Mouse (Mus musculus) thymus, postnatal 36 days (tissue): ENCODE results near the gene Prss57.
A peak's percentile ranks its signal among the peaks of the same experiment; 100 is the strongest.

Experiments
- DNase-seq, 2 experiments: peaks; one replicate each; pipeline ENCODE4 v3.0.0; 2022; ENCODE audit warnings: mixed read lengths in 2 of 2

Prss57 gene

DNA sequence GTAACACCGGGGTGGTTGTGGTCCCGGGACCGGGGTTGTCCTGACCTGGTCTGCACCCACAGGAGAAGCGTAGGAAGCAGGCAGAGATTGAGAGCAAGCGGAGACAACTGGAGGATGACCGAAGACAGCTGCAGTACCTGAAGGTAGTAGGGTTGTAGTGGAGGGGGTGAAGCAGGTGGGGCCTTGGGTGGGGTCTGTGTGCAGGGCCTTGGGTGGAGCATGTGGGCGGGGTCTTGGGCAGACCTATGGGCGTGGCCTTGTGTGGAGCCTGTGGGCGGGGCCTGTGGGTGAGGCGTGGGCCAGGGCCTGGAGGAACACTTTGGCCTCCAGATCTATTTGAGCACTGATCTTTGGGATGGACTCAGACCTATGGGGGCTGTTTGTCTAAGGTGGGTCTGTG, 16.2 kb upstream of the Prss57 start:
- DNase-seq: no peak

DNA sequence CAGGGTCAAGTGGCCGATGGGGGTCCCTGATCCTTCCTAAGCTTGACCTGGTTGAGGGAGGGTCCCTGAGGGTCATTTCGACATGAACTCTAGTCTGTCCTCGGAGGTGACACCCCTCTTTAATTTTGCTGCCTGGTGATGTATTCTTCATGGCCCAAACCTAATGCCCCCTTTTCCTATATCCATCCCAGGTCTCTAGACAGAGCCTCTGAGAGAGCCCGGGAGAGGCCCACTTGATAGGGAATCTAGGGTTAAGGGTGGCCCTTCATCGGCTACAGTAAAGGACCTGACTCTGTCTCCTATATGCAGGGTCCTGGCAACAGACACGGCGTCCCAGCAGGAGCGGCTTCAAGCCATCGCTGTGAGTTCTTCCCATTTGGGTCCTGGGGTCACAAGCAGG, 15.6 kb upstream of the Prss57 start:
- DNase-seq: no peak

DNA sequence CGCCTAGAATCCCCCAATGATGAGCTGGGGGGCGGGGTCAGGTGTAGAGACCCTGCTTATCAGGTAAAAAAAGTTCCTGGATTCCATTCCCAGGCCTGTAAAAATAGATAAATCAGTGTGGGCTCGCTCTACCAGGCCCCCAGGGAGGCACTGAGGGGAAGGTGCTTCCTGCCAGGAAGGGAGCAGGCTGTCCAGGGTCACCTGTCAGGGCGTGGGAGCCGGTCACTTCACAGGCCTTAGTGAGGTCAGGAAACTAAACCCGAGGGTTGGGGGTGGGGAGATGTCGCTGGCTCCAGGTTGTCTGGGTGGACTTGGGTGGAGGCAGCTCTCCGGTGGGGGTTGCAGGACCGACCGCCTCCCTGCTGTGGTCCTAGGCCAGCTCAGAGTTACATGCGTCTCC, 14.9 kb upstream of the Prss57 start:
- DNase-seq: no peak

DNA sequence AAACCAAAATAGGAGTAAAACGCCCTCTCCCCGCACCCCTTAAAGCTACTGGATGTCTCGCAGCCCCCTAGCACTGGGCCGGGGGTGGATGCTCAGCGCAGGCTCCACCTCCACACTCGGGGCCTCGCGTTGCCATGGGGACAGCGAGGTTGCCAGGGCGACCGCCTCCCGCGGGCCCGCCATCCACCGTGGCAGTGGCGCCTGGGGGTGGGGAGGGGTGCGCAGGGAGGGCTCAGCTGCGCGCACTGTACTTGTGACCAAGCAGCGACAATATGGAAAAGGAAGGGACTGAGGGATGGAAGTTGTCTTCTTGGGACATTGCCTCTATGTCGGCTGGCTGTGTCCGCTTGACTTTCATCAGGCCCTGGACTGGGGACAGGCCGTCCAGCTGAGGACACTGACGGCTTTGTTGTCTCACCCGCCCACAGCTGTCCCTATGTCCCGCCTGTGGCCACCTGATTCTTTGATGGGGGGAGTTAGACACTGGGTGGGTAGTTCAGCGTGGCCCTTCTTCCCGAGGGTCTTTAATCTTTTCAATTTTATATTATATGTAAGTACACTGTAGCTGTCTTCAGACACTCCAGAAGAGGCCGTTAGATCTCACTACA, 13.1 kb upstream of the Prss57 start:
- DNase-seq: no peak

DNA sequence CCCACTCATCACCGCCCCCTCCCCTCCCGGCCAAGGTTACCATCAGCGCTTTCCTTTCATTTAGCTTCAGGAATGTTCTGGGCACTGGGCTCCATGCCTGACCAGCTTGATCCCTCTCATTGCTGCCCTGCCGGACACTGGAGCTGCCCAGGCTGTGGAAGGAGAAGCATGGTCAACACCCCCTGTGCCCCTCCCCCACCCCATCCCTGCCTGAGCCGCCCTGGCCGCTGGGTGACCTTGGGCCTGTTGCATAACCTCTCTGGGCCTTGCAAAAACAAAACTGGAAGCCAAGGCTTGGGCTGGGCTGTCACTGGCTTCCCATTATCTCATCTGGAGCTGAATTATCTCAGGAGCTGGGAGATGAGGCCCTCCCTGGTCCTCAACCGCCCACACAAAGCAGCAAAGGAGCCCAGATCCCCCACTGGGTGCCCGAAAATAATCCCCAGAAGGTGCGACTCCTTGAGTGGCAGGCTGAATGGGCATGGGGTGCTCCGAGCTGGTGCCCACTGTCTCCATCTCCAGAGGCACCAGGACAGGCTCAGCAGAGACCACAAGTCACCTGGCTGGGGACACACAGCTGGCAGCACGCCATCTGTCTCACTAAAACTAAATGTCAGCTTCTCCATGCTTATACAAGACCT, 11.7 kb upstream of the Prss57 start:
- DNase-seq: no peak

DNA sequence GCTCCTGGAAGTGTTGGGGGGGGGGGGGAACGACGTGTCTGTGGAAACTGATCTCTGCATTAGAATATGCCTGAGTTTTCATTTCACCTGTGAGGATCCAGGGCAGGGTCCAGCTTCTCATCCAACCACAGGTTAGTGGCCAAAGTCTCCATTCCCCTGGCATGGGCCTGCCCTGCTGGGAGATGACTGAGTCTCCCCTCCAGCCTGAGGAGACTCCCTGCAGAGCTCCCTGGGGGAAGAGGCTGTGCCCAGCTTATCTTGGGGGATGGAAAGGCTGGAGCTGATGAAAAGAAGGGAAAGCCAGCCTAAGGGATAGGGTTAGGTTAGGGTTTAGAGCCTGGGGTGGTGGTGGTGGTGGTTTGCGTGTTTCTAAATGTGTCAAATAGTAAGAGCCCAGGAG, 11.1 kb upstream of the Prss57 start:
- DNase-seq: no peak

DNA sequence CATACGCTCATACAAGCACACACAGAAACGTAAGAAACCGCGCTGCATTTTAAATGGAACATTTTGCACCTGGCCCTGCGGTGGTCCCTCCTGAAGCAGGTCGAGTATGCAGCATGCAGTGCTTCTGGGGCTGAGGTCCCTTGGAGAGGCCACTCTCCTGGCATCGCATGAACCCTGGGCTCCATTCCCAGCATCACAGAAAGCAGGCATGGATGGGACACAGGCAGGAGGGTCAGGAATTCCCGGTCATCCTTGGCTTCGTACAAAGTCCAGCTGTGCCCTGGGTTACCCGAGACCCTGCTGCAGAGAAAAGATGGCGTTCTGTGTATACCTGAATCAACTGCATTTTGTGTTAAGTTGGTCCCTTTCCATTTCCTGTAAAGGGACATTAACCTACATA, 9.7 kb upstream of the Prss57 start:
- no peak for DNase-seq

DNA sequence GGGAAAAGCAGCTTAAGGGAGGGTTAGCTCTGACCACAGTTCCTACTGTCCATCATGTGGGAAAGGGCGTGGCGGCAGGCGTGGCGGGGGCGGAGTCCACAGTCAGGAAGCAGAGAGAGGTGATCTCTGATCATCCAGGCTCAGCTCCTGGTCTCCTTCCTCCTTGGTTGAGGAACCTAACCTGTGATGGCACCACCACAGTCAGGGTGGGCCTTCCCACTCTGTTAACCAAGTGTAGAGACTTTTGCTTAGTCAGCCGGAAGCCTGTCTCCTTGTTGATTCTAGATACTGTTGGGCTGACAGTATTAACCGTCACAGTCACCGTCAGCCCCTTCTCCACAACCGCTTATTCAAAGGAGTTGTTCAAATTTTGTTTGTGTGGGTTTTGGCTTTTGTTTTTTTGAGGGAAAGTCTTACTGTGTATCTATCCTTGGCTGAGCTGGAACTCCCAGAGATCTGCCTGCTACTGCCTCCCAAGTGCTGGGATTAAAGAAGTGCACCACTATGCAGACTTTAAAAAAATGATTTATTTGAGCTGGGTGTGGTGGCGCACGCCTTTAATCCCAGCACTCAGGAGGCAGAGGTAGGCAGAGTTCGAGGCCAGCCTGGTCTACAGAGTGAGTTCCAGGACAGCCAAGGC, 7.6 kb upstream of the Prss57 start:
- DNase-seq: peak in 1 of 2 experiments; percentile 37

DNA sequence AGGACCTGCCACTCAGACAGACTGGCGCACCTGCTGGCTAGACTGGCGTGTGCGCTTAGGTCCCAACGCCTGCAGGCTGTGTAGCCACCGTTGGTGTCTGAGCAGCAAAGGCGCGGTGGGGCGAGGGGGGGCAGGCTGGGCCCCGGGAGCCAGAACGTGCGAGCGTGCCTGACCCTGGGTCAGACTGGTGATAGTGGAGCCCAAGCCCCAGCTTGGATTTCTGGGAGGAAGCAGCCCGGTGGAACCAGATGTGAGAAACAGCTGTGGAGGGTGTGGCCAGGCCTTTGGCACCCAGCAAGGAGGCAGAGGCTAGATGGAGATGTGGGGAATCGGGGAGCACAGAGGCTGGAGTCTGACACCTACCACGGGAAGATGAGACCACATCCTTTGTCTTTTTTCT, 6.6 kb upstream of the Prss57 start:
- peak; percentile 29 to 50 for DNase-seq

DNA sequence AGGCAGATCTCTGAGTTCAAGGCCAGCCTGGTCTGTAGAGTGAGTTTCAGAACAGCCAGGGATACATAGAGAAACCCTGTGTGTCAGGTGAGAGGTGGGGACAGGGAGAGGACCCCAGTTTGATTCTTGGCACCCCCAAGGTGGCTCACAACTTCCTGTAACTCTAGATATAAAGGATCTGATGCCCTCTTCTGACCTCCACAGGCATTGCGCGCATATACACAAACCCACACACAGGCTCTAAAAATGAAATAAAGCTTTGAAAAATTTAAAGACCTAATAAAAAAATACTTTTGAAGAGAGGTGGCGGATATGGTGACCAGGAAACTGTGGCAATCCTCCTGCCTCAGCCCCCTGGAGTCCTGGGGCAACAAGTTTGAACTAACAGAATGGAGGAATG, 5.1 kb upstream of the Prss57 start:
- no peak for DNase-seq

DNA sequence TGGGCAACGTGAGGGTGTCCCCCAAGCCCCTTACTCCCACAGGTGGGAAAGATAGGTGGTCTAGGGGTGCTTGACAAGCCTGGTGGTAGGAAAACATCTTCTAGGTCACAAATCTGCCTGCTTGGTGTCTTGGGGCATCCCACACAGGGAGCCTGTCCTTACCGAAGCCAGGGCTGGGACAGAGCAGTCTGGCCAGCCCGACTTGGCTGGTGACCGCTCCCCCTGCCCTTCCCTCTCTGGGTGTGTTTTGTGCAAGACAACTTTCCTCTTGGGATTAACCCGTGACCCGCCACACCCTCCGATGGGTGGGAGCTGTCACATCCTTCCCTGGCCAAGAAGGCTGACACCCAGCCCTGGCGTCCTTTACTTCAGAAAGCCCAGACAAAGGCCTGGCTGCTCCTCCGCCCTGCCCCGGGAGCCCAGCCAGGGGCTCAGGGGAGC, 3.8 kb upstream of the Prss57 start:
- no peak for DNase-seq

DNA sequence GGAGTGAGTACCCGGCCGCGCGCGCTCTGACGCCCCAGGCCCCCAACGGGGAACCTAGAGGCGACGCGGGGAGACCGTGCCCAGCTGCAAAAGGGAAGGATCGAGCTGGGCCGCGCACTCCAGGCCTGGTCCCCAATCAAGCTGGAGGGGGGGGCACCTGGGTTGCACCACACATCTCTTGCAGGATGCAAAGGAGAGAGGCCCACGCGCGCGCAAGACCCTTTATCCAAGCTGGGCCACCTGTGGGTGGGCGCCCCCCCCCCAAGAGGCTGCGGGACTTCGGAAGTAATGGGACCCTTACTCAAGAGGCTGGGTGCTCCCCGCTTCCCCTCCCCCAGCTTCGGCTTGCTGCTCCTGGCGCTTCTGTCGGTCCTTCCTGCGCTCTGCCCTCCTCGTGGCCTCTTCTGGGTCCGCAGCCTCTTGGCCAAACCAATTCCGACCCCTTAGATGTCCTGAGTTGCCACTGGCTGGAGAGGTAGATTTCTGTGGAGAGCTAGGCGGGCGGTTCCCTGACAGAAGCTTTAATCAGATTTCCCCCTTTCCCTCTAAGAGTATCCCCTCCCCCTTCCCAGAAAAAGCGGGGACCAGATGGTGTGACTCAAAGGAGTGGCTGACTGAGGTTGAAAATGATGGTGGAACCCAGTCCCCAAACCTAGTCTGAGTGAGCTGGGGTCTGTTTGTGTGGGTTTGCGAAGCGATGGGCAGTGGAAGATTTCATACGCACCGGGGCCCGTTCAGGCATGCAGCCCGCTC, 3.2 kb upstream of the Prss57 start:
- no peak for DNase-seq

DNA sequence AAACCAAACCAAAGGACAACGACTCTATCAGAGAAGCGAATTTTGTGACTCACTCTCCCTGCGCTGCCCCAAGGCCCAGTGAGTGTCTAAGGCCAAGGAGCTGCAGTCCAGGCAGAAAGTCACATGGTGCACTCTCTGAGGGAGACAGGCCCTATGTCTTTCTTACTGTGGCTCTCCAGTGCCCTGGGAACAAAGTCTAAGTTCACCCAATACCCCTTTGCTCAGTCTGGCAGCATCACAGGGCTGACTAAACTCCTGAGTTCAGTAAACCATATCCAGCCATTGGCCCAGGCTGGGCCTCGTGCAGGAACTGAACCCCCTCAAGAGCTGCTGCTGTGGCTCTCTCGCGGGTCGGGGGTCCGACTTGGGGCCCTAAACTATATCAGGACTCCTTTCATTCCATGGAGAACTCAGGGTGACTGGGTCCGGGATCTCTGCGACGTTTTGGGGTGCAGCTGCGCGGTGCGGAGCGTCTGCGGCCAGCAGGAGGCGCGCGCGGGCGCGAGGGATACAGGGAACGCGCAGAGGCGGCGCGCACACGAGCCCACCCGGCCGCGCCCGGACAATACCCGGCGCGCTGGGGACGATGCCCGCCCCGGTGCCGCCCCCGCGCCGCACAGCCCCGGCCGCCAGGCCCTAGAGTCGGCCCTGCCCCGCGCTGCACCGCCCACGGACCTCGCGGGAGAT, 2.4 kb upstream of the Prss57 start, which contains the start of gene Palm:
Gene Palm, plus strand, starts transcription at position 522 of the 687 bp plus-strand sequence.
- peak; percentile 80 to 83 for DNase-seq

DNA sequence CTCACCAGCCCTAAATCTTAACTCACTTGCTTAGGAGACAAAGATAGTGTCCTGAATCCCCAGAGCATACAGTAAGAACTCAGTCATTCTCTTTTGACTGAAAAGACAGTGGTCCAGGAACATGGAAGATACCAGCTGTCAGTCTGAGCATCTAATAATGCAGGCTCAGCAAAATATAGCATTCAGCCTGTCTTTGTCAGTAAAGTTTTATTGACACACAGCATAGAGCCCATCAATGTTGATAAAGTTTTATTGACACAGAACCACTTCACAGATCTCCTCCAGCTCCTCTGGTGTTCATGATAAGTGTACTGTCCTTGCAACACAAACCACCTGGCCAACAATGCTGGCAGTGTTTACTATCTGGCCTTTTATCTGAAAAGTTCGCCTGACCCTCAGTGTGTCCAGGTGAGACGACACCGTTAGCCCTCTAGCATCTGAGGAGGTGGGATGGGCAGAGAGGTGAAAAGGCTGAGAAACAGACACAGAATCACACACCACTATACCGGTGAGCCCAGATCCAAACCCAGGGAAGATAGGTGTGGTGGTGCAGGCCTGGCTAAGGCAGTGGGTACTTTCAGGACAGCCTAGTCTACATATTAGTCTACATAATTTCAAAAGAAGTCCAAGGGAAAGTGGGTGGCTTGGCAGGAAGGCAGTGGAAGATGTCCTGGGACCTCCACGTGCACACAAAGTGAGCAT, 1.7 kb upstream of the Prss57 start:
- DNase-seq: no peak

DNA sequence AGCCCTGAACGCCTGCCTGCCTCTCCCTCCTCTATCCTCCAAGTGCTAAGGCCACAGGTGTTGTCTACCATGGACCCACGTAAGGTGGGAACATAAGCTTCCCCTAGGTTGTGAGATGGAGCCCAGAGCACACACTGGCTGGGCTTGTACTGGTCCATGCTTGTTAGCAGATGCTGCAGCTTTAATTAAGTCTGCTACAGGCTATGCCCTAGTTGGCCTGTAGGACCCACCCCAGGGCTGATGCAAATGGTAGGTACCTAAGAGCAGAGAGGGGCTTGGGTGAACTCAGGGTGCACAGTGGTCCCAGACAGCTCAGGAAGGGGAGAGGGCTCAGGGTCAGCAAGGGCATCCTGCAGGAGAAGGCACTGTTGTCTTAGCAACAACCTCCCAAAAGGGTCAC, 1.2 kb downstream of the Prss57 start:
- DNase-seq: no peak

DNA sequence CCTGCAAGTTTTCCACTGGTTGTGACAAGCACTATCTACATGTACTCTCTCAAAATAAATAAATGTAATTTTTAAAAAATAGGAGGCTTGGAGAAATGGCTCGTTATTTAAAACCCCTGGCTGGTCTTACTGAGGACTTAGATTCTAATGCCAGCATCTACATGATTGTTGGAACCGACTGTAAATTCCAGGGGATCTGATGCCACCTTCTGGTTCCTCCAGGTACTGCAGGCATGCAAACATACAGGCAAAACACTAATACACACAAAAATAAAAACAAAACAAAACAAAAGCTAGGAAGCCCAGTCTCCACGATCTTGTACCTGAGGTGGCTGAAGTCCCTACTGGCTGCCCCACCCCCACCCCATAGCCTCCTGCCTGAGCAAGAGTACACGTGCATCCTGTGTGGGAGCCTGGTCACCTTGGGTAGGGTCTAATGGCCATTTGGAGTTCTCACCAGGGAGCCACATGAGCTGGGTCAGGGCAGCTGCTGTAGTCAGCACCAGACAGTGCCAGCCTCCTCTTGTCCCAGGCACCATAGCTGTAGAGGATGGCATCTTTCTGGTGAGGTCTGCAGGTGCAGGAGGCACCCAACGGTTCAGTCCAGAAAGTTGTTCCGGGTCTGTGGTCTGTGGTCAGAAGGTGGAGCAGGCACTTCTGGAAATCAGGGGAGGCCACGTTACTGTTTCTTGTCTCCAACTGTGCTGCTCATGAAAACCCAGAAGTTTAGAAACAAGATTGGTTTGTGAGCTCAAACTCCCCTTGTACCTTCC, 2.2 kb downstream of the Prss57 start:
- peak; percentile 72 to 79 for DNase-seq

DNA sequence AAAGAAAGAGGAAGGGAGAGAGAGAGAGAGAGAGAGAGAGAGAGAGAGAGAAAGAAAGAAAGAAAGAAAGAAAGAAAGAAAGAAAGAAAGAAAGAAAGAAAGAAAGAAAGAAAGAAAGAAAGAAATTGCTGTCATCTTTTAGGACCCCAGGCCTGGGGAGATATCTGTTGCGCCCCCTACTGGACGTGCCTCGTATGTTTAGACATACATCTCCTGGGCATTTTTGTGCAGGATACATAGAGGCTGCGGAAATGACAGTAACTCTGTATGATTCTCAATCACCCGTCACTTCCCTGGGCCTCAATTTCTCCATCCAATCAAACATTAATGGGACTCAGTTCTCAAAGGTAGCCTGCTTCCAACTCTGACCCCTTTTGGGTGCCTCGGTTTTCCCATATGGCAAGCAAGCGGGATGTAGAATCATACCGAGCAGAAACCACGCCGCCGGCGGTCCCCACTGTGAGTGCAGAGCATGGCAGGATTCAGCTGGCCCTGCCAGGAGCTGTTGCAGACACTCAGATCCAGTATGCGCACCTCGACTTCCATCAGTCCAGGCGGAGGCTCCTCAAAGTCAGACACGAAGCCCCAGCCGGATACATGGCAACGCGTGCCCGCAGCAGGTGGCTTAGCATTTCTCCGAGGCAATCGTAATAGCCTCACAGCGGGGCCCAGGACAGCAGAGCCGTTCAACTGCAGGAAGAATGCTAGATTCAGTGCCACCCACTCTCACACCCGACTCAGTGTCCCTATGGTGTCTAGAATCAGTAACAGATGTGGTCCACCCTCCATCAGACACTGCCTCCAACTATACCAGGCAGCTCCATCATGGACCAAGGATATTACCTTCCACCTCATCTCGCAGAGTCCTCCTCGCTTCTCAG, 6.6 kb downstream of the Prss57 start:
- peak; percentile 48 to 50 for DNase-seq

DNA sequence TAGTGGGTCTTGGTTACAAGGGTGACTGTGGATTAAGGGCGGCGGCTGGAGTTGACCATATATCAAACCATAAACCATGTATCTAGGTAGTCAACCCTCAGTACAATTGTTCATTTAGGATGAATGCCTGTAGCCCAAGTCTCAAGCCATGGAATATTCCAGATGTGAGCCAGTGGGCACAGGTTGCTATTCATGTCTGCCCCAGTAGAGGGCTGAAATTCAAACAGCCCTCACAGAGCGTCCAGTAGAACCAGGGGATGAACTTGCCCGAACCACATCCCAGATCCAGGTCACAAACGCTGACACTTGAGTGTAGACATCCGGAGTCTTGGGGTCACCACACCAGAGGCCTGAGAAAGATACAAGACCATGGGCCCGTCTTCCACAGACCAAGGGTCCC, 7.7 kb downstream of the Prss57 start:
- no peak for DNase-seq

DNA sequence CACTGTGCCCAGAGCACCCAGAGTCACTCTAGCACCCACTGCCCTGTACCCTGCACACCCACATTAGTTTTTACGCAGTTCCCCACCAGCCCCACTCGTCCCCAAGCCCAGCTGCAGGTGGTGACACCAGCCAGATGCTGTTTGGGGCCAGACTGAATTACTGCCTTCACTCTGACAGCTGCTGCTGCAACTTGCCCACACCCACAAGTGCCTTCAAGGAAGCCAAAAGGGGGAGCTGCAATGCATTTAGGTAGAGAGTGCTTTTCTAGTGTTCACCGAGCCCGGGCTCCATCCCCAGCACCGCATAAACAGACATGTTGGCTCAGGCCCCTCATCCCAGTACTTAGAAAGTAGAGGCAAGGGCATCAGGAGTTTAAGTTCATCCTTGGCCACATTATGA, 8.8 kb downstream of the Prss57 start:
- DNase-seq: peak; percentile 55 to 78

DNA sequence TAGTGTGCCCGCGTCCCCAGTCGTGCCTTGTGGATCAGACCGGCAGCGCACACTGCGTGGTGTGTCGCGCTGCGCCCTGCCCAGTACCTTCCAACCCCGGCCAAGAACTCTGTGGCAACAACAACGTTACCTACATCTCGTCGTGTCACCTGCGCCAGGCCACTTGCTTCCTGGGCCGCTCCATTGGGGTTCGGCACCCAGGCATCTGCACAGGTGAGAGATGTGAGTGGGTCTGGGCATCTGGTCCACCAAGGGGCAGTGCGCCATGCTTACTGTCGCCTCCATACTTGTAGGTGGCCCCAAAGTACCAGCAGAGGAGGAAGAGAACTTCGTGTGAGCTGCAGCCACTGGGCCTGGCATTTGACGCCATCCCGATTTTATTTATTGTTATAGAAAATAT, 9.6 kb downstream of the Prss57 start:
- no peak for DNase-seq

DNA sequence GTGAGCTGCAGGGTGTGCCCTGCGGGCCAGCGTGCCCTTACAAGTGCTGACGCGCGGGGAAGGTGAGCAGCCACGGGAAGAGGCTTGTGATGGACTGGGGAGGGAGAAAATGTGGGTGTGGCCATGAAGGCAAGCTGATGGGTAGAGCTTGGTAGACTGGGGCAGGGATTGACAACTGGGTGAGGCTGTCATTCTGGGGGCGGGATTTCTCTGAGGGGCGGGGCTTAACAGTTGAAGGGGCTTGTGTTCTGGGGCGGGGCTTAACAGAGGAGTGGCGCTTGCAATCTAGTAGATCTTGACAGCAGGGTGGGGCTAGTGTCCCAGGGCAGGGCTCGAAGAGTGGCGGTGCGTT, 10.1 kb downstream of the Prss57 start:
- peak; percentile 65 to 78 for DNase-seq
